Mouse (Mus musculus) olfactory bulb, adult 2 months (tissue): ENCODE data around the gene Tmprss4.

Experiments
- CTCF ChIP-seq: fragments of 200-500 bp; IDR thresholded peaks from 2 replicates; pipeline ENCODE4 v1.5.1; 2012; ENCODE audit warnings: low read depth, mild to moderate bottlenecking, low read length, moderate library complexity; ENCODE audit not compliant: insufficient read depth
- POLR2A ChIP-seq: fragments of 200-500 bp; IDR thresholded peaks from 2 replicates; pipeline ENCODE4 v1.6.1; 2012; ENCODE audit warnings: mild to moderate bottlenecking, low read depth, low read length, moderate library complexity; ENCODE audit not compliant: insufficient read depth

DNA sequence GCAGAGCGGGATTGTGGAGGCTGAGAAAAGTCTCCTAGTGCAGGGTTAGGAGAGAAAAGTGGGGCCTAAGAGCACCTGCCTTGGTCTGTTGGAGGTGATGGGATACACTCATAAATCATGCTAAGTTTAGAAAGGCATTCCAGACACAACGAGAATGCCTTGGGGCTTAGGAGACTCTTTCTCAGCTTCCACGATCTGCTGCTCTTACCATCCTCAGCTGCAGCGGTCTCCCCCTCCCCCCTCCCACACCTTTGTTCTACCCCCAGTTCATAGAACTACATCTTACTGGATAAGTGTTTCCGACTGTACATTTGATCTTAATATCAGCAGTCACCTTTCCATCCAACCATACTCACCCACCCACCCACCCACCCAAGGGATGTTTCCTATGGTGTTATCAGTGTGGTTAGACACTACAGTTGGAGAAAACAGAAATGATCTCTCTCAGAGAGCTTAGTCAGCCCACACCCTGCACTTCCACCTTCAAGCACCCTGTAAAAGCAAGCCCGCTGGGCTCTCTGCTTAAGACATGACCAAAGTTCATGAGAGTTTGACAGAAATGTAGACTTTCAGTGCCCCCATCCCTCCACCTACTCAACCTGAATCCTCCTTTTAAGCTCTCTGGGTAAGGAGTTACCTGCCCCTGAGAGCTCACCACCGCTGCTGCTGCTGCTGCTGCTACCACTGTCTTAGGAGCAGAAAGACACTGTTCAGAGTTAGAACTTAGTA is 3.3 kb upstream of the Tmprss4 start:
- TF ChIP-seq CTCF (no peak), POLR2A (no peak)
